Comparison of ENCODE assay signal across 12 mouse cellular contexts in genomic region chr3:79947736-79948135, GRCm38 (mm10).
DNase-seq lines count a peak whose midpoint lies in the region; ATAC-seq and TF ChIP-seq lines count a peak whose summit lies in the region.
"Had no signal": no experiment of that assay in that cellular context is flagged by ENCODE, and none has a peak within 500 bp of the region (broad histone marks: within the 10 kb centered on the region; RNA-seq: fewer than 3 reads in every experiment).

No protein-coding gene starts in this region.

- no peak overlapping the region for H3K27ac ChIP-seq in intestine, embryonic 15.5 days
- H3K27ac ChIP-seq in thymus, adult 2 months (ENCODE audit: control insufficient read depth, insufficient read depth, low read length) = no peak overlapping the region
- H3K27ac ChIP-seq: forebrain, embryonic 13.5 days; macrophage had no signal

- intact Hi-C loops in left cerebral cortex, postnatal 10 days (cut with DNase I) = no loop called here

- H3K9ac ChIP-seq in intestine, embryonic 15.5 days = no peak overlapping the region
- H3K9ac ChIP-seq: forebrain, embryonic 13.5 days had no signal

- WGBS in intestine, embryonic 15.5 days = 43% methylated on average over 1 of the region's 1 CpGs
- 84% methylated on average over 1 of the region's 1 CpGs for WGBS in thymus, adult 2 months

- no peaks in the 10 kb centered on the region for H3K36me3 ChIP-seq in intestine, embryonic 15.5 days
- H3K36me3 ChIP-seq in thymus, adult 2 months (ENCODE audit: control insufficient read depth, insufficient read depth, low read length) = no peaks in the 10 kb centered on the region

- no peaks in the 10 kb centered on the region for H3K9me3 ChIP-seq in intestine, embryonic 15.5 days
- H3K9me3 ChIP-seq: forebrain, embryonic 13.5 days had no signal

- H3K4me2 ChIP-seq in intestine, embryonic 15.5 days (replicated peaks) = no peak overlapping the region
- H3K4me2 ChIP-seq: forebrain, embryonic 13.5 days had no signal

- TF ChIP-seq CTCF in thymus, adult 2 months (IDR thresholded peaks at IDR 0.05; ENCODE audit: borderline replicate concordance, control insufficient read depth, extremely low read depth, insufficient read depth, low read length, poor library complexity) = no peak

- peak; percentile 41; the same call in 1 of the 2 replicates for ATAC-seq in intestine, embryonic 15.5 days
- ATAC-seq: forebrain, embryonic 13.5 days had no signal

- H3K27me3 ChIP-seq in intestine, embryonic 15.5 days (replicated peaks) = no peaks in the 10 kb centered on the region
- no peaks in the 10 kb centered on the region for H3K27me3 ChIP-seq in thymus, adult 2 months (ENCODE audit: control insufficient read depth, insufficient read depth, low read length)
- H3K27me3 ChIP-seq: forebrain, embryonic 13.5 days had no signal

- H3K4me3 ChIP-seq in intestine, embryonic 15.5 days (replicated peaks) = no peak overlapping the region
- H3K4me3 ChIP-seq in thymus, adult 2 months (ENCODE audit: control insufficient read depth, insufficient read depth, low read length) = no peak overlapping the region
- H3K4me3 ChIP-seq: forebrain, embryonic 13.5 days had no signal

- peak; percentile 14 for DNase-seq in adrenal gland, postnatal 14 days
- no peak for DNase-seq in adrenal gland, postnatal 4 days (ENCODE audit: low spot score in 2 of 2)
- peak; percentile 51 for DNase-seq in gastrocnemius, postnatal 25 days
- DNase-seq in lung, postnatal 14 days = peak; percentile 28
- DNase-seq in left cerebral cortex, postnatal 10 days (ENCODE audit: extremely low spot score in 1 of 2, low spot score in 2 of 2) = no peak
- DNase-seq in right cerebral cortex, adult 18-20 months = no peak
- DNase-seq in thymus, adult 2 months = no peak
- DNase-seq: cerebellum, adult 11 months; thymus, adult 18-20 months had no signal

- H3K4me1 ChIP-seq in intestine, embryonic 15.5 days (replicated peaks) = no peaks in the 10 kb centered on the region
- H3K4me1 ChIP-seq in thymus, adult 2 months (replicated peaks; ENCODE audit: control insufficient read depth, insufficient read depth, low read length) = no peaks in the 10 kb centered on the region
- H3K4me1 ChIP-seq: forebrain, embryonic 13.5 days had no signal

- TF ChIP-seq POLR2A in thymus, adult 2 months (IDR thresholded peaks at IDR 0.05; ENCODE audit: control insufficient read depth, extremely low read depth, insufficient read depth, low read length, poor library complexity) = no peak

Comparison
In these comparisons a context has a peak if more than half of its experiments do, and no peak if none do; other contexts are left out.
1. DNase-seq: peak in adrenal gland, postnatal 14 days (single experiment), gastrocnemius, postnatal 25 days (single experiment) and lung, postnatal 14 days (single experiment); none in adrenal gland, postnatal 4 days (0 of 2), left cerebral cortex, postnatal 10 days (0 of 2), right cerebral cortex, adult 18-20 months (single experiment) and thymus, adult 2 months (single experiment).